Comparison of ENCODE assay signal across 11 mouse cellular contexts in the genomic region with DNA sequence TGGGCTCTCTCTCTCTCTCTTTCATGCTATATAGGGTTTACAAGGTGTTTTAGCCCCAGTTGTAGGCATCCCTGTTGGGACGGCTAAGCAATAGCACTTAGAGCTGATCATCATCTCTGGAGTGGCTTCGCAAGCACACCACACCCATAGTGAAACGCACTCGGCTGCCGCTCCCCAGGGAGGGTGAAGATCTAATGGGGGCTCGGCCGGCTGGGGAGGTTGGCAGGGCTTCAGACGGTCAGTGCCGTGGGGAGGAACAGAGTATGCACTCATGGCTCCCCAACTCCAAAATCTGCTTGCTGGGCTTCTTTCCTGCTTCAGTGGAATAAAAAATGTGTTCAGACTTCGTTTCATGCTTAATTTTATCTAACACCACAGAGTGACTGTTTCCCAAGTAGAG.
DNase-seq lines count a peak whose midpoint lies in the region; ATAC-seq and TF ChIP-seq lines count a peak whose summit lies in the region.
"Had no signal": no experiment of that assay in that cellular context is flagged by ENCODE, and none has a peak within 500 bp of the region (broad histone marks: within the 10 kb centered on the region; RNA-seq: fewer than 3 reads in every experiment).

No protein-coding gene starts in this region.

- WGBS in heart, embryonic 11.5 days (ENCODE audit: insufficient replicate concordance): 66% methylated on average over 10 of the region's 10 CpGs
- WGBS in forebrain, postnatal 0 days: 42% methylated on average over 10 of the region's 10 CpGs
- 48% methylated on average over 10 of the region's 10 CpGs for WGBS in midbrain, embryonic 16.5 days

- H3K27me3 ChIP-seq in heart, embryonic 11.5 days (ENCODE audit: control insufficient read depth, insufficient read depth, low read length): no peaks in the 10 kb centered on the region
- no peaks in the 10 kb centered on the region for H3K27me3 ChIP-seq in forebrain, postnatal 0 days (ENCODE audit: insufficient read depth, low read length)
- no peaks in the 10 kb centered on the region for H3K27me3 ChIP-seq in midbrain, embryonic 16.5 days (ENCODE audit: control insufficient read depth, insufficient read depth, low read depth, low read length)

- H3K36me3 ChIP-seq in heart, embryonic 11.5 days (ENCODE audit: control insufficient read depth, insufficient read depth, low read length): no peaks in the 10 kb centered on the region
- no peaks in the 10 kb centered on the region for H3K36me3 ChIP-seq in forebrain, postnatal 0 days (ENCODE audit: insufficient read depth)
- no peaks in the 10 kb centered on the region for H3K36me3 ChIP-seq in midbrain, embryonic 16.5 days (ENCODE audit: control insufficient read depth, insufficient read depth, low read length)
- H3K36me3 ChIP-seq: liver, embryonic 12.5 days had no signal

- H3K27ac ChIP-seq in heart, embryonic 11.5 days (ENCODE audit: low read depth, low read length): no peak overlapping the region
- H3K27ac ChIP-seq in forebrain, postnatal 0 days (ENCODE audit: low read depth, low read length): peak overlapping the region; percentile 82
- peak overlapping the region; percentile 39; the same call in 1 of the 2 replicates for H3K27ac ChIP-seq in midbrain, embryonic 16.5 days (ENCODE audit: low read length)
- H3K27ac ChIP-seq: liver, embryonic 12.5 days had no signal

- H3K9ac ChIP-seq in heart, embryonic 11.5 days (ENCODE audit: low read depth, low read length): no peak overlapping the region
- no peak overlapping the region for H3K9ac ChIP-seq in forebrain, postnatal 0 days
- H3K9ac ChIP-seq in midbrain, embryonic 16.5 days (ENCODE audit: low read depth, low read length): no peak overlapping the region
- H3K9ac ChIP-seq: liver, embryonic 12.5 days had no signal

- peak; percentile 53 for DNase-seq in heart, postnatal 4 days
- peak; percentile 46 for DNase-seq in lung, postnatal 10 days
- no peak for DNase-seq in lung, postnatal 14 days
- no peak for DNase-seq in forebrain, postnatal 0 days
- no peak for DNase-seq in B cell, adult 2 months
- DNase-seq in embryo, embryonic 10.5 days (ENCODE audit: low spot score): no peak
- DNase-seq: adrenal gland, postnatal 14 days; thymus, postnatal 4 days had no signal

- no peak overlapping the region for H3K4me2 ChIP-seq in heart, embryonic 11.5 days
- H3K4me2 ChIP-seq in forebrain, postnatal 0 days (ENCODE audit: low read depth): peak overlapping the region; percentile 39
- H3K4me2 ChIP-seq in midbrain, embryonic 16.5 days (ENCODE audit: low read length): peak overlapping the region; percentile 25; the same call in 1 of the 2 replicates
- H3K4me2 ChIP-seq: liver, embryonic 12.5 days had no signal

- no peak for TF ChIP-seq CTCF in forebrain, postnatal 0 days (IDR thresholded peaks at IDR 0.05; ENCODE audit: low read depth)

- no peaks in the 10 kb centered on the region for H3K9me3 ChIP-seq in heart, embryonic 11.5 days (replicated peaks; ENCODE audit: control insufficient read depth, low read length)
- no peaks in the 10 kb centered on the region for H3K9me3 ChIP-seq in forebrain, postnatal 0 days (ENCODE audit: low read length)
- no peaks in the 10 kb centered on the region for H3K9me3 ChIP-seq in midbrain, embryonic 16.5 days (replicated peaks; ENCODE audit: control insufficient read depth, low read length, poor library complexity, severe bottlenecking)
- H3K9me3 ChIP-seq: liver, embryonic 12.5 days had no signal

- peaks cover 24% of the 10 kb centered on the region for H3K4me1 ChIP-seq in heart, embryonic 11.5 days (ENCODE audit: control insufficient read depth, insufficient read depth, low read length)
- H3K4me1 ChIP-seq in forebrain, postnatal 0 days (ENCODE audit: insufficient read depth): peaks cover 36% of the 10 kb centered on the region
- H3K4me1 ChIP-seq in midbrain, embryonic 16.5 days (ENCODE audit: control insufficient read depth, insufficient read depth, low read length): peaks cover 33% of the 10 kb centered on the region
- H3K4me1 ChIP-seq: liver, embryonic 12.5 days had no signal

- H3K4me3 ChIP-seq in heart, embryonic 11.5 days (ENCODE audit: low read depth, low read length): no peak overlapping the region
- no peak overlapping the region for H3K4me3 ChIP-seq in forebrain, postnatal 0 days (ENCODE audit: low read depth, low read length)
- H3K4me3 ChIP-seq in midbrain, embryonic 16.5 days (ENCODE audit: low read depth, low read length): no peak overlapping the region
- H3K4me3 ChIP-seq: liver, embryonic 12.5 days had no signal

- ATAC-seq in heart, embryonic 11.5 days (replicated peaks; ENCODE audit: insufficient number of reproducible peaks, low FRiP score, low TSS enrichment): no peak
- ATAC-seq in forebrain, postnatal 0 days: peak; percentile 16; the same call in 1 of the 2 replicates
- no peak for ATAC-seq in midbrain, embryonic 16.5 days
- ATAC-seq: liver, embryonic 12.5 days had no signal

Comparison
In these comparisons a context has a peak if more than half of its experiments do, and no peak if none do; other contexts are left out.
1. DNase-seq: peak in heart, postnatal 4 days (single experiment) and lung, postnatal 10 days (single experiment); none in lung, postnatal 14 days (single experiment), forebrain, postnatal 0 days (single experiment), B cell, adult 2 months (0 of 2) and embryo, embryonic 10.5 days (single experiment).